Mouse (Mus musculus) frontal cortex, postnatal 14 days (tissue): ENCODE measurements around the gene Ptprt.

Source experiments
- DNase-seq, 2 experiments: peaks; one replicate each; pipeline ENCODE4 v3.0.0; 2022; ENCODE audit warnings: low spot score in 2 of 2

Gene Ptprt

GRCm38 (mm10) chr2:162413073-162413812 lies 247.7 kb downstream of the Ptprt start:
- DNase-seq: no peak

- DNase-seq: peak in 1 of 2 experiments; percentile 15
These were observed 249.9 kb downstream of the Ptprt start for GRCm38 (mm10) chr2:162411014-162411413.

- no peak for DNase-seq
These were observed 251.7 kb downstream of the Ptprt start for GRCm38 (mm10) chr2:162409245-162409644.

GRCm38 (mm10) chr2:162401316-162402100 lies 259.4 kb downstream of the Ptprt start:
- DNase-seq: no peak

GRCm38 (mm10) chr2:162394601-162395000 lies 266.3 kb downstream of the Ptprt start:
- DNase-seq: no peak

GRCm38 (mm10) chr2:162391834-162392233 lies 269.1 kb downstream of the Ptprt start:
- DNase-seq: peak; percentile 10 to 36

GRCm38 (mm10) chr2:162377309-162377708 lies 283.6 kb downstream of the Ptprt start:
- DNase-seq: no peak

- no peak for DNase-seq
These were observed 311.9 kb downstream of the Ptprt start for GRCm38 (mm10) chr2:162349047-162349446.

GRCm38 (mm10) chr2:162341846-162342245 lies 319.1 kb downstream of the Ptprt start:
- DNase-seq: no peak

GRCm38 (mm10) chr2:162340231-162340630 lies 320.7 kb downstream of the Ptprt start:
- no peak for DNase-seq

GRCm38 (mm10) chr2:162332066-162332683 lies 328.8 kb downstream of the Ptprt start:
- no peak for DNase-seq

GRCm38 (mm10) chr2:162329430-162329829 lies 331.5 kb downstream of the Ptprt start:
- no peak for DNase-seq

GRCm38 (mm10) chr2:162322411-162322810 lies 338.5 kb downstream of the Ptprt start:
- DNase-seq: no peak

GRCm38 (mm10) chr2:162307996-162308395 lies 353.0 kb downstream of the Ptprt start:
- DNase-seq: no peak

GRCm38 (mm10) chr2:162294070-162294469 lies 366.9 kb downstream of the Ptprt start:
- DNase-seq: no peak

- DNase-seq: no peak
These were observed 378.3 kb downstream of the Ptprt start for GRCm38 (mm10) chr2:162282606-162283005.

GRCm38 (mm10) chr2:162282121-162282520 lies 378.8 kb downstream of the Ptprt start:
- DNase-seq: no peak

GRCm38 (mm10) chr2:162273826-162274225 lies 387.1 kb downstream of the Ptprt start:
- DNase-seq: no peak

GRCm38 (mm10) chr2:162251272-162251671 lies 409.7 kb downstream of the Ptprt start:
- no peak for DNase-seq

- no peak for DNase-seq
These were observed 412.7 kb downstream of the Ptprt start for GRCm38 (mm10) chr2:162248296-162248695.

- DNase-seq: no peak
These were observed 438.5 kb downstream of the Ptprt start for GRCm38 (mm10) chr2:162222476-162222875.

- no peak for DNase-seq
These were observed 440.4 kb downstream of the Ptprt start for GRCm38 (mm10) chr2:162220586-162220985.

- peak; percentile 18 to 20 for DNase-seq
These were observed 441.4 kb downstream of the Ptprt start for GRCm38 (mm10) chr2:162219507-162219906.
